Mouse (Mus musculus): ENCODE measurements around the gene Trim24.
A peak's percentile ranks its signal among the peaks of the same experiment; 100 is the strongest.
"Not testable (repeated sequence)": the region's sequence is repeated elsewhere in the genome, so short reads cannot be mapped to it uniquely, and the experiment has no call there.

The Trim24 gene

GRCm38 (mm10) chr6:37870245-37871136 is at the start of gene Trim24:
Gene Trim24, plus strand, starts transcription at chr6:37870811.
- DNase-seq, result peak; percentile 95 to 96

- no peak for DNase-seq
Observed at GRCm38 (mm10) chr6:37821531-37822051, 49.0 kb upstream of the Trim24 start.

- DNase-seq, result peak; percentile 12 to 27
Observed at GRCm38 (mm10) chr6:37822390-37822789, 48.2 kb upstream of the Trim24 start.

DNA sequence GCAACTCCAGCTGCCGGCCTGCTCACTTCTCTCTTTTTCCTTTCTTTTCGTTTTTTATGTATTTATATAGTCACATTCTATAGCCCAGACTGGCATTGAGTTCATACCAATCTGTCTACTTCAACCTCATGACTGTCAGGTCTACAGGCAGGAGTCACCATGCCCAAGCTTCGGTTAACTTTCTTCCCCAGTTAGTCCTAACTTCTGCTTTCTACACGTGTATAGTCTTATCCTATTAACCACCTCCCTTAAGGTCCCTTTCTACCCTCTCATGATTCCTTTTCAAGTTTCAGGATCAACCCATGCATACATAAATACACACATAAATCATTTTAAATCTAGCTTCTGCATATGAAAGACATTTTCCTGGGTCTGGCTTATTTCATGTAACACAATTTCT is 46.9 kb upstream of the Trim24 start:
- no peak for DNase-seq

DNA sequence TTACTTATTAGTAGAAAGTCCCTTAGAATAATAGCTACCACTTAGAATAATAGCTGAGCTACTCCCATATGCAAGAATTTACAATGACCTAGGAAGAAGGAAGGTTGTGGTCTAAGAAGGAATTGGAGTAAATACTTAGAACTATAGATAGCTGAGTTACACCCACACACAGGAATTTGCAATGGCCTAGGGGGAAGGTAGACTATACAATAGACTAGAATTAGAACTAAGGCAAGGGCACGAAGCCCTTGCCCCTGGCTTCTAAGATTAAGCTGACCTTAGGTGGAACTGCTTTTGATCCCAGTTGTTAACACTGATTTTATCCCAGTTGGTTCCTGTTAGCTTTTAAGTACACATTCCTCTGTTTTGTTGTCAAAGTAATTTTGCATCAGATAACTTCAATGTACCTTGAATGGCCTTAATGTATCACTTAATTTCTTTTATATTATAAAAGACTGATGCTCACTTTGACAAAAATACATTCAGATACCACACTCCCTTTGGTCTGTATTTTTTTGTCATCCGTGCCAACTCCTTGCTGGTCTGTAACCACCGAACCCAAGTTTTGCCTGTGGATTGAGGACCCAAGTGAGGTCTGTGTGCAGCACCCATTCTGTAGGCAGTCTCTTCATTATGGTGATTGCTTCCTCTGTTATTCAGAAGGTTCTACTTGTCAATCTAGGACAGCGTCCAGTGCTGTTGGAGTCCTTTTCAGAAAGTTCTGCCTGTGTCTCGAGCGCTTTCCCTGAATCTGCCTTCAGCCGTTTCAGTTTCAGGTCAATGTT is 45.1 kb upstream of the Trim24 start:
- DNase-seq, result not testable (repeated sequence)

GRCm38 (mm10) chr6:37828955-37829354 is 41.7 kb upstream of the Trim24 start:
- DNase-seq, result no peak

GRCm38 (mm10) chr6:37829631-37830030 is 41.0 kb upstream of the Trim24 start:
- no peak for DNase-seq

DNA sequence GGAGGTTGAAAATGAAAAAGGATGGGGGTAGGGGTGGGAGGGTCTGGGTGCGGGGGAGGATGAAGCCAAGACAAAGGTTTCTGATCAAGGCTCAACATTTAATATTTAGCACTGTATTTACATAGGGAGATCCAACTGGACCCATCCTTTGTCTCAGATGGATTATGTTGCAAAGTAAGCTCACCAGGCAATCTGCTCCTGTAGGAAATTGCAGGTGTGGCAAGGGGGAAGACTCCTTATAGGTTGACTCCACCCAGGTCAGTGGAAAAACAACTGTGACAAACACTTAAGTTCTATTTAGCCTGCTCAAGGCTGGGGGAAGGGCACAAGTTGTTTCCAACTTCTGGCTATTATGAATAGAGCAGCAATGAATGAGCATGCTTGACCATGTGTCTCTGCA is 36.9 kb upstream of the Trim24 start:
- DNase-seq, result no peak

DNA sequence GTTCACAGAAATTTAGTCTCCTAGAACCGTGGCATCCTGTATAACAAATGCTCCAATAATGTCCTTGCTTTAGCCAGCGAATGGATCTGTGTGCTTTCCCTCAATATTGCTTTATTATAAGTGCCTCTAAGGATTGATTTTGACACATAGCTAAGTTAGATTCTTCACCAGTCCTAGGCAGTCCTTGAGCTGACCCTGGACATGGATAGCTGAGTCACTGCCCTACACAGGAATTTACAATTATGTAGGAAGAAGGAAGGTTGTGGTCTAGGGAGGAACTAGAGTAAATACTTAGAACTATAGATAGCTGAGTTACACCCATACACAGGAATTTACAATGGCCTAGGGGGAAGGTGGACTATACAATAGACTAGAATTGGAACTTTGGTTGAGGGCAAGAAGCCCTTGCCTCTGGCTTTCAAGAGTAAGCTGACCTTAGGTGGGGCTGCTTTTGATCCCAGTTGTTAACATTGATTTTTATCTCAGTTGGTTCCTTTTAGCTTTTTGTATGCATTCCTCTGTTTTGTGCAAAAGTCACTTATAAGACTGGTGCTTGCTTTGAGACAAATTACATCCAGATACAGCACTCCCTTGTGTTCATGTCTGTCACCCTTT is 33.6 kb upstream of the Trim24 start:
- DNase-seq, result not testable (repeated sequence)

DNA sequence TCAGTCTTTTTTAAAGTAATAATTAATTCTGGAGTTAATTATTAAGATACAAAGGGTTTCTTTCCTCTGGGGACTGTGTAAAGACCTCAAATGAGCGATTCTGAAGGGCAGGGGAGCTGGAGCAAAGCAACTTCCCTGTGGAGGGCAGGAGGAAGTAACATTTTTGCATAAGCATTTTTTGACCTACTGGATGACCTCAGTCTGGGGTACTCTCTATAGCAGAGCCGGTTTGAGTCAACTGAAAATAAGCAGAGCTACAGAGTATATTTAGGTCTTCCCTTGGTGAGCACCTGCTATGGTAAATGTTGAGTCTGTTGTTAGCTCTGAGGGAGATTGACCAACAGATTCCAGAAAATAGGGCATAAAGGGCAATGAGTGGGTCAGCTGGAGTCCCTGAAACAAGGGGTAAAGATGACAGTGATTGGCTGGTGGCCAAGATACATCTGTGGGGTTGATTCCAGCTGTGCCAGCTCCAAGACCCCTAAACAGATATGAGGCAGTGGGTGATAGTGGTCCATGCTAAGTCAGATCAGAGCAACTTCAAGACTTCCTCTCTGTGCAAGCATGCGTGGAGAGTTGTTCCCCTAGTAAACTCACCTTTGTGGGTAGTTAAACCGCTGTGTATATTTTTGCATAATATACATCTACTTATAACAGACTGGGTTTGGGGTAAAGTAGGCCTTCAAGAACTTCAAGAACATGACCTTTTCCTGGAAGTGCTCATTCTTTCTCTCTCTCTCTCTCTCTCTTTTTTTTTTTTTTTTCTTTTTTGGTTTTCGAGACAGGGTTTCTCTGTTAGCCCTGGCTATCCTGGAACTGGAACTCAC is 27.6 kb upstream of the Trim24 start:
- DNase-seq, result peak; percentile 35 to 68

DNA sequence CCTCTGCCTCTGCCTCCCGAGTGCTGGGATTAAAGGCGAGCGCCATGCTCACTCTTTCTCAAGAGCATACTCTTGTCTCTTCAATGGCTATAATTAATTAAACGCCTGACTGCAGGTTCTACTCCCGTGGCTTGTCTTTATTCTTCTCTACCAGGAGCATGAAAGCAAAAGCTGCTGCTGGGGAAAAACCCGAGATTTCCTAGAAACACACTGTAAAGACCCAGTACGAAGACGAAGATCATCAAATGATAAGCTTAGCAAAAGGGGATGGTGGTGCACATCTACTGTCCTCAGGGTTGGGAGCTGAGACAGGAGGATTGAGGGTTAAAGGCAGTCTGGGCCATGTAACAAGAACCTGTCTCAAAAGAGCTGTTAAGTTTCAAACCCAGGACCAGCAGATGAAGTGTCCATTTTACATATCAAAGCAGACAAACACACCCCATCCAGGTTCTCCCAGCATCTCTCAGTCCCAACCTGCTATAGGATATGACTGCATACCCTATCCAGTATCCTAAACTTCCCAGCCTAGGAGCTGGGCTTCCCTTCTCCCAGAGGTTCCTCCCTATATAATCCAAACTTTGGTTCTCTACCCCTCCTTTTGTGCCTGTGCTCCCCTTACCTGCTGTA is 26.9 kb upstream of the Trim24 start:
- DNase-seq, result no peak

- DNase-seq, result not testable (repeated sequence)
Observed at GRCm38 (mm10) chr6:37844947-37845346, 25.7 kb upstream of the Trim24 start.

GRCm38 (mm10) chr6:37847531-37847930 is 23.1 kb upstream of the Trim24 start:
- not testable (repeated sequence) for DNase-seq

- DNase-seq, result no peak
Observed at GRCm38 (mm10) chr6:37851352-37851751, 19.3 kb upstream of the Trim24 start.

GRCm38 (mm10) chr6:37853289-37853688 is 17.3 kb upstream of the Trim24 start:
- DNase-seq, result peak; percentile 51 to 83

DNA sequence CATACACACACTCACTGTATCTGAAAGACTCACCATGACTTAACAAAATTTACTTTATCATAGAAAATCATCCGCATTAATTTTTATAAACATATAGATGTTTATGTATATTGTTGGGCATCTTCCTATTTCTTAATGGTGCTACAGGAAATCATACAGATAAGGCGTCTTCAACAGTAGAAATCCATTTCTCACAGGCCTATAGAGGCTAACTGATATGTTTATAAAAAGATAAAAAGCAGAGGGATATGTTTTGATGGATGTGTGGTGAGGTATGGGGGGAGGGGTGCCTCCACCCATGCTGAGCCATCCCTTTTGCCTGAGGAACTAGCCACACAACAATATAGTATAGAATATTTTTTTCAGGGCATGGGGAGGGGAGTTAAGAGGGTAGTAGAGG is 15.2 kb upstream of the Trim24 start:
- no peak for DNase-seq

DNA sequence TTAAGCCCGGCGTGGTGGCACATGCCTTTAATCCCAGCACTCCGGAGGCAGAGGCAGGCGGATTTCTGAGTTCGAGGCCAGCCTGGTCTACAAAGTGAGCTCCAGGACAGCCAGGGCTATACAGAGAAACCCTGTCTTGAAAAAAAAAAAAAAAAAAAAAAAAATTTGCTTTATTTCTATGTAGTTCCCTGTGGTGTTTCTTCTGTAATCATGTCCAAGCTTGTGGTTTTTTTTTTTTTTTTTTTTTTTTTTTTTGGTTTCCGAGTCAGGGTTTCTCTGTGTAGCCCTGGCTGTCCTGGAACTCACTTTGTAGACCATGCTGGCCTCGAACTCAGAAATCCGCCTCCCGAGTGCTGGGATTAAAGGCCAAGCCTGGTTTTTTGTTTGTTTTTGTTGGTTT is 14.3 kb upstream of the Trim24 start:
- DNase-seq, result not testable (repeated sequence)

GRCm38 (mm10) chr6:37857196-37857874 is 13.3 kb upstream of the Trim24 start:
- peak in 1 of 2 experiments; percentile 29 for DNase-seq

DNA sequence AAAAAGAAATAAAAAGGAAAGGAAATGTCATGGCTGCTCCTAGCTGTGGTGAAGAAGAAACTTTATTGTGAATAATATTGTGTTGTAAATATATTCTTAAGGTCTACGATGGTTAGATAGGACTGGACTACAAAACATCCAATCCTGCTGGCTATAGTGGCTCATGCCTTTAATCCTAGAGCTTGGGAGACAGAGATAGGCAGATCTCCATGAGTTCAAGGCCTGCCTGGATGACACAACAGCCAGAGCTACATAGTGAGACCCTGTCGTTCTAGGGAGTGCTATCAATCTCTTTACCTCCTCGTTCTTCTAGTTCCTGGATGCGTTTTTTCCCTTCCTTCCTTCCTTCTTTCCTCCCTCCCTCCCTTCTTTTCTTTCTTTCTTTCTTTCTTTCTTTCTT is 12.5 kb upstream of the Trim24 start:
- DNase-seq, result no peak

DNA sequence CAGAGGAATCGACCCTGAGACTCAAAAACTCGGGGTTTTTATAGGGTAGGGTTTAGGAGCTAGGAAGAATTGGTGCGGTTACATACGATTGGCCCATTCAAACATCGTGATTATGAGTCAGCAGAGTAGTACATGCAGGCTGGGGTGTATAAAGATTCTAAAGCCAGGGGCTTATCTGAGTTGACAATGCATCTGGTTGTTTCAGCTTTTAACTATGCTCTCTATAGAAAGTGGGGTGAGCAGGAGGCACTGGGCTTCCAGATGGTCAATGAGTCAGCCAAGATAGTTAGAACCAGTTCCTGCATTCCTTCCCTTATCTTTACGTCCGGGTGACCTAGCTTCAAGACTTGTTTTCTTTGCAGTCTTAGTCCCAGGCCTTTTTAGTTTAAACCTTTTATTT is 7.7 kb upstream of the Trim24 start:
- no peak for DNase-seq
